Mouse (Mus musculus) hindbrain, embryonic 12.5 days (tissue): Measurements from ENCODE around the gene Clic4. TPM values are rescaled to one million over a fixed set of nuclear protein-coding genes. Genes with fewer than 3 reads are reported as not detected.

Experiments
- ATAC-seq: fragments of 200-750 bp; cut with Nextera tagmentation; 2 replicates; pipeline ENCODE4 v1.8.0; 2017; ENCODE audit warnings: moderate TSS enrichment; ENCODE audit not compliant: low FRiP score
- H3K27ac ChIP-seq: fragments of 300-500 bp; sonication (generic); 2 replicates; pipeline ENCODE4 v1.5.1; 2016; ENCODE audit warnings: mild to moderate bottlenecking
- H3K27me3 ChIP-seq: fragments of 300-500 bp; sonication (generic); 2 replicates; pipeline ENCODE4 v1.6.1; 2016; ENCODE audit warnings: mild to moderate bottlenecking
- H3K36me3 ChIP-seq: fragments of 300-500 bp; sonication (generic); 2 replicates; pipeline ENCODE4 v1.6.1; 2016; ENCODE audit warnings: mild to moderate bottlenecking
- H3K4me1 ChIP-seq: fragments of 300-500 bp; sonication (generic); 2 replicates; pipeline ENCODE4 v1.6.1; 2016
- H3K4me2 ChIP-seq: fragments of 300-500 bp; sonication (generic); replicated peaks from 2 replicates; pipeline ENCODE4 v1.6.1; 2016; ENCODE audit warnings: mild to moderate bottlenecking
- H3K4me3 ChIP-seq: fragments of 300-500 bp; sonication (generic); 2 replicates; pipeline ENCODE4 v1.5.1; 2016; ENCODE audit warnings: mild to moderate bottlenecking
- H3K9ac ChIP-seq: fragments of 300-500 bp; sonication (generic); 2 replicates; pipeline ENCODE4 v1.6.1; 2016; ENCODE audit warnings: mild to moderate bottlenecking, moderate library complexity
- H3K9me3 ChIP-seq: fragments of 300-500 bp; sonication (generic); replicated peaks from 2 replicates; pipeline ENCODE4 v1.6.1; 2016; ENCODE audit warnings: mild to moderate bottlenecking
- WGBS: fragments of 180-500 bp; shearing (Covaris S2); methylation state at CpG from one replicate; pipeline ENCODE4 v1.1.7; 2016; 5-methylcytosine and 5-hydroxymethylcytosine counted together
- polyA plus RNA-seq: library from polyadenylated mRNA; unstranded; fragments of >200 nt; fragmentation: Nextera tagmentation; extraction: Ambion mirVana; gene quantifications from 2 replicates; pipeline ENCODE4 v1.2.1, GENCODE M21; 2016

The Clic4 gene
- polyA plus RNA-seq, 1 experiment from 2014 or later = 159 TPM

- H3K4me2 ChIP-seq = no peak overlapping the region
- ATAC-seq = no peak
- no peaks in the 10 kb centered on the region for H3K4me1 ChIP-seq
- H3K27ac ChIP-seq = no peak overlapping the region
- peaks cover 43% of the 10 kb centered on the region for H3K36me3 ChIP-seq
- no peak overlapping the region for H3K9ac ChIP-seq
- no peak overlapping the region for H3K4me3 ChIP-seq
- no peaks in the 10 kb centered on the region for H3K27me3 ChIP-seq
- H3K9me3 ChIP-seq = no peaks in the 10 kb centered on the region
- 81% methylated on average over 9 of the region's 9 CpGs for WGBS
Observed at GRCm38 (mm10) chr4:135223808-135224207, 48.8 kb downstream of the Clic4 start.

- no peak overlapping the region for H3K27ac ChIP-seq
- ATAC-seq = no peak
- H3K9me3 ChIP-seq = no peaks in the 10 kb centered on the region
- no peaks in the 10 kb centered on the region for H3K27me3 ChIP-seq
- H3K9ac ChIP-seq = no peak overlapping the region
- no peak overlapping the region for H3K4me3 ChIP-seq
- H3K4me2 ChIP-seq = no peak overlapping the region
- no peaks in the 10 kb centered on the region for H3K4me1 ChIP-seq
- H3K36me3 ChIP-seq = peaks cover 62% of the 10 kb centered on the region
- WGBS = 86% methylated on average over 12 of the region's 12 CpGs
Observed at GRCm38 (mm10) chr4:135221632-135222407, 50.8 kb downstream of the Clic4 start.

- ATAC-seq = no peak
- peaks cover 65% of the 10 kb centered on the region for H3K36me3 ChIP-seq
- WGBS = 91% methylated on average over 3 of the region's 3 CpGs
Observed at GRCm38 (mm10) chr4:135220641-135221040, 52.0 kb downstream of the Clic4 start.

GRCm38 (mm10) chr4:135219652-135220051, 53.0 kb downstream of the Clic4 start:
- Histone ChIP-seq H3K4me1 (no peaks in the 10 kb centered on the region), H3K9me3 (no peaks in the 10 kb centered on the region), H3K4me2 (no peak overlapping the region), H3K27ac (no peak overlapping the region), H3K36me3 (peaks cover 67% of the 10 kb centered on the region), H3K9ac (no peak overlapping the region), H3K27me3 (no peaks in the 10 kb centered on the region), H3K4me3 (no peak overlapping the region)
- WGBS = 58% methylated on average over 4 of the region's 4 CpGs
- ATAC-seq = no peak

More at GRCm38 (mm10) chr4:135220641-135221040, 52.0 kb downstream of the Clic4 start:
- H3K9me3 ChIP-seq = no peaks in the 10 kb centered on the region
- no peak overlapping the region for H3K27ac ChIP-seq
- no peak overlapping the region for H3K4me3 ChIP-seq
- H3K4me1 ChIP-seq = no peaks in the 10 kb centered on the region
- H3K4me2 ChIP-seq = no peak overlapping the region
- no peak overlapping the region for H3K9ac ChIP-seq
- H3K27me3 ChIP-seq = no peaks in the 10 kb centered on the region

- Histone ChIP-seq H3K9me3 (0 out of 2 replicates have a peak, but pooled peaks cover 2% of the 10 kb centered on the region), H3K27me3 (peaks cover 21% of the 10 kb centered on the region), H3K36me3 (peaks cover 7% of the 10 kb centered on the region; the same call in 1 of the 2 replicates), H3K4me2 (no peak overlapping the region), H3K27ac (no peak overlapping the region), H3K4me1 (peaks cover 5% of the 10 kb centered on the region), H3K9ac (no peak overlapping the region), H3K4me3 (no peak overlapping the region)
- no peak for ATAC-seq
- WGBS = 84% methylated on average over 2 of the region's 2 CpGs
Observed at GRCm38 (mm10) chr4:135209846-135210245, 62.8 kb downstream of the Clic4 start.

GRCm38 (mm10) chr4:135205711-135206600, 66.7 kb downstream of the Clic4 start:
- WGBS = 3% methylated on average over 46 of the region's 47 CpGs
- Histone ChIP-seq H3K9ac (peak overlapping the region; percentile 53), H3K4me2 (peak overlapping the region; percentile 80), H3K4me1 (peaks cover 12% of the 10 kb centered on the region), H3K36me3 (no peaks in the 10 kb centered on the region), H3K27me3 (peaks cover 41% of the 10 kb centered on the region), H3K9me3 (0 out of 2 replicates have a peak, but pooled peaks cover 2% of the 10 kb centered on the region), H3K4me3 (peak overlapping the region; percentile 34), H3K27ac (no peak overlapping the region)
- peak; percentile 32; the same call in 1 of the 2 replicates for ATAC-seq

GRCm38 (mm10) chr4:135205254-135205653, 67.4 kb downstream of the Clic4 start:
- ATAC-seq = no peak

GRCm38 (mm10) chr4:135204666-135205065, 67.9 kb downstream of the Clic4 start:
- H3K27me3 ChIP-seq = peaks cover 41% of the 10 kb centered on the region
- 59% methylated on average over 5 of the region's 5 CpGs for WGBS
- H3K36me3 ChIP-seq = no peaks in the 10 kb centered on the region
- H3K9ac ChIP-seq = no peak overlapping the region
- no peak for ATAC-seq
- no peak overlapping the region for H3K27ac ChIP-seq
- H3K4me3 ChIP-seq = no peak overlapping the region
- no peak overlapping the region for H3K4me2 ChIP-seq
- H3K4me1 ChIP-seq = peaks cover 12% of the 10 kb centered on the region
- H3K9me3 ChIP-seq = no peaks in the 10 kb centered on the region

More at GRCm38 (mm10) chr4:135205254-135205653, 67.4 kb downstream of the Clic4 start:
- H3K27ac ChIP-seq = no peak overlapping the region
- no peak overlapping the region for H3K4me2 ChIP-seq
- no peak overlapping the region for H3K4me3 ChIP-seq
- WGBS = 15% methylated on average over 5 of the region's 5 CpGs
- no peaks in the 10 kb centered on the region for H3K36me3 ChIP-seq
- H3K9ac ChIP-seq = no peak overlapping the region
- H3K9me3 ChIP-seq = no peaks in the 10 kb centered on the region
- H3K4me1 ChIP-seq = peaks cover 12% of the 10 kb centered on the region
- peaks cover 41% of the 10 kb centered on the region for H3K27me3 ChIP-seq

- H3K9ac ChIP-seq = no peak overlapping the region
- H3K4me1 ChIP-seq = peaks cover 12% of the 10 kb centered on the region
- 16% methylated on average over 17 of the region's 17 CpGs for WGBS
- no peak overlapping the region for H3K27ac ChIP-seq
- no peak for ATAC-seq
- H3K9me3 ChIP-seq = no peaks in the 10 kb centered on the region
- no peak overlapping the region for H3K4me3 ChIP-seq
- H3K27me3 ChIP-seq = peaks cover 41% of the 10 kb centered on the region
- no peaks in the 10 kb centered on the region for H3K36me3 ChIP-seq
- peak overlapping the region; percentile 43 for H3K4me2 ChIP-seq
Observed at GRCm38 (mm10) chr4:135203806-135204560, 68.6 kb downstream of the Clic4 start.

- no peak for ATAC-seq
- Histone ChIP-seq H3K36me3 (no peaks in the 10 kb centered on the region), H3K9me3 (no peaks in the 10 kb centered on the region), H3K9ac (no peak overlapping the region), H3K27ac (no peak overlapping the region), H3K4me2 (peak overlapping the region; percentile 43), H3K4me1 (peaks cover 12% of the 10 kb centered on the region), H3K4me3 (no peak overlapping the region; the same call in 1 of the 2 replicates), H3K27me3 (peaks cover 41% of the 10 kb centered on the region)
- 14% methylated on average over 14 of the region's 14 CpGs for WGBS
Observed at GRCm38 (mm10) chr4:135203279-135203678, 69.3 kb downstream of the Clic4 start.

GRCm38 (mm10) chr4:135201771-135202170, 70.8 kb downstream of the Clic4 start:
- Histone ChIP-seq H3K9ac (no peak overlapping the region), H3K27me3 (peaks cover 33% of the 10 kb centered on the region), H3K4me3 (no peak overlapping the region), H3K36me3 (no peaks in the 10 kb centered on the region), H3K9me3 (no peaks in the 10 kb centered on the region), H3K4me1 (peaks cover 12% of the 10 kb centered on the region), H3K4me2 (no peak overlapping the region), H3K27ac (no peak overlapping the region)
- WGBS = 78% methylated on average over 16 of the region's 16 CpGs
- no peak for ATAC-seq
